Mouse (Mus musculus) lung, embryonic 15.5 days (tissue): Measurements from ENCODE around the gene Krtap9-5. TPM values are rescaled to one million over a fixed set of nuclear protein-coding genes. Genes with fewer than 3 reads are reported as not detected.

Experiments used
- ATAC-seq: fragments of 200-750 bp; cut with Nextera tagmentation; 2 replicates; pipeline ENCODE4 v1.8.0; 2017; ENCODE audit warnings: moderate number of reproducible peaks, borderline replicate concordance; ENCODE audit not compliant: low FRiP score, low TSS enrichment; ENCODE audit errors: extremely low read depth
- H3K27ac ChIP-seq: fragments of 300-500 bp; sonication (generic); 2 replicates; pipeline ENCODE4 v1.5.1; 2015; ENCODE audit warnings: moderate library complexity, mild to moderate bottlenecking, inconsistent platforms
- H3K27me3 ChIP-seq: fragments of 300-500 bp; sonication (generic); 2 replicates; pipeline ENCODE4 v1.6.1; 2015; ENCODE audit warnings: inconsistent platforms
- H3K36me3 ChIP-seq: fragments of 300-500 bp; sonication (generic); 2 replicates; pipeline ENCODE4 v1.6.1; 2015; ENCODE audit warnings: inconsistent platforms
- H3K4me1 ChIP-seq: fragments of 300-500 bp; sonication (generic); 2 replicates; pipeline ENCODE4 v1.6.1; 2015; ENCODE audit warnings: inconsistent platforms
- H3K4me2 ChIP-seq: fragments of 300-500 bp; sonication (generic); 2 replicates; pipeline ENCODE4 v1.6.1; 2015; ENCODE audit warnings: inconsistent platforms, mild to moderate bottlenecking, moderate library complexity
- H3K4me3 ChIP-seq: fragments of 300-500 bp; sonication (generic); 2 replicates; pipeline ENCODE4 v1.5.1; 2015; ENCODE audit warnings: mild to moderate bottlenecking, inconsistent platforms
- H3K9ac ChIP-seq: fragments of 300-500 bp; sonication (generic); 2 replicates; pipeline ENCODE4 v1.6.1; 2015; ENCODE audit warnings: inconsistent platforms
- H3K9me3 ChIP-seq: fragments of 300-500 bp; sonication (generic); 2 replicates; pipeline ENCODE4 v1.6.1; 2016; ENCODE audit warnings: inconsistent platforms
- WGBS: fragments of 180-500 bp; shearing (Covaris S2); methylation state at CpG from one replicate; pipeline ENCODE4 v1.1.7; 2015; 5-methylcytosine and 5-hydroxymethylcytosine counted together
- polyA plus RNA-seq: library from polyadenylated mRNA; unstranded; fragments of >200 nt; fragmentation: Nextera tagmentation; extraction: Ambion mirVana; gene quantifications from 2 replicates; pipeline ENCODE4 v1.2.1, GENCODE M21; 2015

The Krtap9-5 gene
- polyA plus RNA-seq, 1 experiment from 2014 or later = not detected

- Histone ChIP-seq H3K36me3 (no peaks in the 10 kb centered on the region), H3K4me2 (no peak overlapping the region), H3K9ac (no peak overlapping the region), H3K4me1 (no peaks in the 10 kb centered on the region), H3K4me3 (no peak overlapping the region), H3K9me3 (no peaks in the 10 kb centered on the region), H3K27me3 (peaks cover 4% of the 10 kb centered on the region), H3K27ac (no peak overlapping the region)
- 93% methylated on average over 3 of the region's 3 CpGs for WGBS
- no peak for ATAC-seq
Observed at GRCm38 (mm10) chr11:99988530-99988929, 40.3 kb downstream of the Krtap9-5 start.

DNA sequence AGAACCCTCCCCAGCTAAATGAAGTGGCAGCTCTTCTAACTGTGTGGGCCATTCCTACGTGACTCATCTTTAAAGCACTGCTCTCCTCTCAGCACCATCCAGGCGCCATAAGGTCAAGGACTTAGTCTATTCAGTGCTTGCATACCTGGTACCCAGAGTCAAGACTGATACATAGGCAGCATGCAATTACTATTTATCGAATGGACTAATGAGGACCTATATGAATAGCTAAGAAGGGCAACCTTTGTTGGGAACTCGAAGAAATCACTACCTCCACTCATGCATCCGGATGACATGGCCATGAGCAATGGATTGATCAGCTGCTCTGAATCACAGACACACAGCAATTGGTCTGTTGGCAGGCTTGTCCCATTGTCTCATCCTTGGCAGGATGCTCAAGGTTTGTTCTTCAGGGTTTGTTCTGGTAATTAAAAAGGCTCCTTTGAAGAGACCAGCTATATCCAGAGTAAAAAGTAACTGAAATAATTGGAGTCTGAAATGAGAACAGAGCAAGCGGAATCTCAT lies 41.7 kb downstream of the Krtap9-5 start:
- WGBS = 82% methylated on average over 6 of the region's 6 CpGs
- H3K4me1 ChIP-seq = peaks cover 3% of the 10 kb centered on the region; the same call in 1 of the 2 replicates
- H3K27me3 ChIP-seq = peaks cover 13% of the 10 kb centered on the region
- no peaks in the 10 kb centered on the region for H3K36me3 ChIP-seq
- H3K9me3 ChIP-seq = no peaks in the 10 kb centered on the region
- H3K4me3 ChIP-seq = no peak overlapping the region
- no peak overlapping the region for H3K9ac ChIP-seq
- no peak overlapping the region for H3K27ac ChIP-seq
- no peak for ATAC-seq
- no peak overlapping the region for H3K4me2 ChIP-seq

DNA sequence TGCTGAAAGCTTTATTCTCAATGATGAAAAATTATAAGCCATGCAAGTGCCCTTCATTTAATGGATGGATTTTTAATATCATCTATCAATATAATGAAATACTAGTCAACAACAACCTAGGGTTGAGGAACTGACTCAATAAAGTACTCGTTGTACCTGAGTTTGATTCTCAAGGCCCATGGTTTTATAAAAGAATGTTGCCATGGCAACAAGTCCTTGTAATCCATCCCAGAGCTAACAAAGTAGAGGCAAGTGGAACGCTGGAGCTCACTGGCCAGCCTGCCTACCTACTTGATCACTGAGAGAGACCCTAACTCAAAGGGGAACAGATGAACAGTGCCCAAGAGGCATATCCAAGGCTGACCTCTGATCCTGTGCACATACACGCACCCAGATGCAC lies 42.3 kb downstream of the Krtap9-5 start:
- Histone ChIP-seq H3K9ac (no peak overlapping the region), H3K27me3 (peaks cover 13% of the 10 kb centered on the region), H3K27ac (no peak overlapping the region), H3K4me1 (peaks cover 3% of the 10 kb centered on the region; the same call in 1 of the 2 replicates), H3K36me3 (no peaks in the 10 kb centered on the region), H3K4me2 (no peak overlapping the region), H3K9me3 (no peaks in the 10 kb centered on the region), H3K4me3 (no peak overlapping the region)
- WGBS = 73% methylated on average over 3 of the region's 3 CpGs
- ATAC-seq = no peak

- Histone ChIP-seq H3K4me2 (peak within 1 kb of the TSS; percentile 32), H3K27ac (no peak within 1 kb of the TSS), H3K4me1 (peaks cover 3% of the 10 kb centered on the region; the same call in 1 of the 2 replicates), H3K9ac (no peak within 1 kb of the TSS), H3K9me3 (no peaks in the 10 kb centered on the region), H3K27me3 (peaks cover 13% of the 10 kb centered on the region), H3K4me3 (0 out of 2 replicates have a peak within 1 kb of the TSS, but pooled peaks have one; percentile 4), H3K36me3 (no peaks in the 10 kb centered on the region)
- WGBS = 22% methylated on average over 26 of the region's 26 CpGs
- no peak for ATAC-seq
Observed at GRCm38 (mm10) chr11:99993620-99994383, 45.5 kb downstream of the Krtap9-5 start, which contains the start of gene Krtap17-1. Gene Krtap17-1 (minus strand): TSS chr11:99993994.

DNA sequence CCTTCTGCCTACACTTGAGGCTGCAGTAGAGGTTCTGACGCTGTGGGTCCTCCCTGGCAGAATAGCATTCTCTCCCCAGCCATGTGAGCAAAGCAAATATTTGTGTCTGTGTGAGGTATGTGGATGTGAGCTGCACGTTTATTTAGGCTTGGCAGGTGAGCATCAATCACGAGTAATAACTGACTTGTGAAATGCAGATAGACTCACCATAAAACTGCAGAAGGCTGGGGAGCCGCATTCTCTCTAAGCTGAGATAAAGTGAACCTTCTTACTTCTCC lies 46.0 kb downstream of the Krtap9-5 start:
- Histone ChIP-seq H3K9ac (no peak overlapping the region), H3K4me3 (no peak overlapping the region), H3K27ac (no peak overlapping the region), H3K9me3 (no peaks in the 10 kb centered on the region), H3K27me3 (peaks cover 13% of the 10 kb centered on the region), H3K4me2 (no peak overlapping the region), H3K4me1 (peaks cover 3% of the 10 kb centered on the region; the same call in 1 of the 2 replicates), H3K36me3 (no peaks in the 10 kb centered on the region)
- ATAC-seq = no peak
- WGBS = 26% methylated on average over 4 of the region's 4 CpGs

- WGBS = 82% methylated on average over 7 of the region's 7 CpGs
- no peak overlapping the region for H3K4me2 ChIP-seq
- H3K4me3 ChIP-seq = no peak overlapping the region
- H3K4me1 ChIP-seq = peaks cover 2% of the 10 kb centered on the region; the same call in 1 of the 2 replicates
- H3K9ac ChIP-seq = no peak overlapping the region
- ATAC-seq = no peak
- no peaks in the 10 kb centered on the region for H3K36me3 ChIP-seq
- no peaks in the 10 kb centered on the region for H3K9me3 ChIP-seq
- H3K27me3 ChIP-seq = peaks cover 4% of the 10 kb centered on the region
- no peak overlapping the region for H3K27ac ChIP-seq
Observed at GRCm38 (mm10) chr11:99999091-99999490, 50.8 kb downstream of the Krtap9-5 start.

Other genes starting within 250 kb of the Krtap9-5 start
- gene Gm14180, start 214.2 kb upstream of the Krtap9-5 start, polyA plus RNA-seq = not detected in 2 replicates
- not detected in 2 replicates for gene Gm11595, start 175.6 kb upstream of the Krtap9-5 start, polyA plus RNA-seq
- gene Krtap4-8, start 167.8 kb upstream of the Krtap9-5 start, polyA plus RNA-seq = not detected in 2 replicates
- gene Krtap4-9, start 163.3 kb upstream of the Krtap9-5 start, polyA plus RNA-seq = not detected in 2 replicates
- gene Gm11596, start 155.0 kb upstream of the Krtap9-5 start, polyA plus RNA-seq = not detected in 2 replicates
- not detected in 2 replicates for gene Gm11569, start 149.5 kb upstream of the Krtap9-5 start, polyA plus RNA-seq
- gene Gm11554, start 144.0 kb upstream of the Krtap9-5 start, polyA plus RNA-seq = not detected in 2 replicates
- gene Krtap4-13, start 138.6 kb upstream of the Krtap9-5 start, polyA plus RNA-seq = not detected in 2 replicates
- gene Gm11564, start 132.8 kb upstream of the Krtap9-5 start, polyA plus RNA-seq = not detected in 2 replicates
- gene 2300003K06Rik, start 110.4 kb upstream of the Krtap9-5 start, polyA plus RNA-seq = not detected in 2 replicates
- not detected in 2 replicates for gene Krtap4-16, start 96.9 kb upstream of the Krtap9-5 start, polyA plus RNA-seq
- gene Gm11568, start 90.6 kb upstream of the Krtap9-5 start, polyA plus RNA-seq = not detected in 2 replicates
- gene Gm11559, start 84.0 kb upstream of the Krtap9-5 start, polyA plus RNA-seq = not detected in 2 replicates
- gene Krtap9-1, start 75.1 kb upstream of the Krtap9-5 start, polyA plus RNA-seq = not detected in 2 replicates
- not detected in 2 replicates for gene Gm11567, start 69.3 kb upstream of the Krtap9-5 start, polyA plus RNA-seq
- not detected in 2 replicates for gene Krtap31-1, start 40.6 kb upstream of the Krtap9-5 start, polyA plus RNA-seq
- gene Gm11565, start 33.7 kb upstream of the Krtap9-5 start, polyA plus RNA-seq = not detected in 2 replicates
- gene Krtap31-2, start 12.2 kb upstream of the Krtap9-5 start, polyA plus RNA-seq = not detected in 2 replicates
- gene Krtap29-1, start 30.6 kb downstream of the Krtap9-5 start, polyA plus RNA-seq = not detected in 2 replicates
- gene Krtap16-1, start 38.1 kb downstream of the Krtap9-5 start, polyA plus RNA-seq = not detected in 2 replicates
- gene Krtap17-1, start 45.5 kb downstream of the Krtap9-5 start, polyA plus RNA-seq = 1.6 and 2.3 TPM in 2 replicates
- gene Krt33a, start 67.7 kb downstream of the Krtap9-5 start, polyA plus RNA-seq = not detected in 2 replicates
- gene Krt33b, start 81.4 kb downstream of the Krtap9-5 start, polyA plus RNA-seq = not detected in 2 replicates
- gene Krt34, start 93.1 kb downstream of the Krtap9-5 start, polyA plus RNA-seq = 0.34 TPM in 1 of 2 replicates, not detected in the other
- 0.10 TPM in 1 of 2 replicates, not detected in the other for gene Krt31, start 102.1 kb downstream of the Krtap9-5 start, polyA plus RNA-seq
- gene Krt32, start 139.8 kb downstream of the Krtap9-5 start, polyA plus RNA-seq = not detected in 2 replicates
- not detected in 2 replicates for gene Krt35, start 147.8 kb downstream of the Krtap9-5 start, polyA plus RNA-seq
- 0.13 and 0.20 TPM in 2 replicates for gene Krt36, start 157.2 kb downstream of the Krtap9-5 start, polyA plus RNA-seq
- gene Krt13, start 173.1 kb downstream of the Krtap9-5 start, polyA plus RNA-seq = 4.0 and 7.4 TPM in 2 replicates
- gene Krt15, start 187.5 kb downstream of the Krtap9-5 start, polyA plus RNA-seq = 49.1 and 59.3 TPM in 2 replicates
- gene Krt19, start 200.2 kb downstream of the Krtap9-5 start, polyA plus RNA-seq = 253 and 264 TPM in 2 replicates
- not detected in 2 replicates for gene Krt9, start 244.8 kb downstream of the Krtap9-5 start, polyA plus RNA-seq